Mouse (Mus musculus): ENCODE results near the gene Tppp.
A peak's percentile ranks its signal among the peaks of the same experiment; 100 is the strongest.
"Not testable (repeated sequence)": the region's sequence is repeated elsewhere in the genome, so short reads cannot be mapped to it uniquely, and the experiment has no call there.

Gene Tppp

DNA sequence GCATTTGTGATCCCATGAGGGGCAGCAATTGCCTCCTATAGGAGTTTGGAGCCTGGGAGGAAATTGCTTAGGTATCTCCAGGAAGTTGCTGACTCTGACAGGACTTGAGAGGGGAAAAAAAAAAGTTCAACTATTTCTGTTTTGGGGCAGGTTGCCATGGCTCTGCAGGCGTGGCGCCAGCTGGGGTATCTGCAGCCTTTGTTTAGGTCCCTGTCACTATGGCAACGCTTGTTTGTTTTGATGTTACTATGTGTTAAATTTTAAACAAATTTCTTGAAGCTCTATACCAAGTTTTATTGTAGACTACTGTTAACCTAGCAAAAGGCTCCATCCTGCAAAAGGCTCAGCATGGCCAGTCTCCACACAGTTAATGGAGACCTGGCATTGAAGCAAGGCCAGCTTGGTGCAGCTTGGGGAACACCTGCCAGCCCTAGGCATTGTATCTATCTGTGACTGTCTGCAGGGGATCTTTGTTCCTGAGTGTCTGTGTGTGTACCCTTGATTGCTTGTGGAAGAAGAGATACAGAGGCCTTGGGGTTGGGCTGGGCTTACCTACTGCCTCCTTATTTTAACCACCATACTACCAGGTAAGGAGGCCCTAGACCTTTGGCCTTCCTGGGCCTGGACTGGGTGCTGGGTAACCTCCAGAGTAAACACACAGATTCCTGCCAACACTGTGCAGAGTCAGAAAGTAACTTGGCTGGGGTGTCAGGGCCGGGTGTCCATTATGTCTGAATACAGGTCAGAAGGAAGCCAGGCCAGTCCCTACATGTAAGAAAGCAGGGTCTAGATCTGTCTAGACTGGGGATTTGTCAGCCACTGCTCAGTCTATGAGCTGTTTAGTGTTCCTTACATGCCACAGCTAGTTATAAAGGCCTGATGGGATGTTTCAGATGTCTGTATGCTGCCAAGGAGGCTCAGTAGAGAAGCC lies 16.2 kb downstream of the Tppp start:
- DNase-seq = no peak

DNA sequence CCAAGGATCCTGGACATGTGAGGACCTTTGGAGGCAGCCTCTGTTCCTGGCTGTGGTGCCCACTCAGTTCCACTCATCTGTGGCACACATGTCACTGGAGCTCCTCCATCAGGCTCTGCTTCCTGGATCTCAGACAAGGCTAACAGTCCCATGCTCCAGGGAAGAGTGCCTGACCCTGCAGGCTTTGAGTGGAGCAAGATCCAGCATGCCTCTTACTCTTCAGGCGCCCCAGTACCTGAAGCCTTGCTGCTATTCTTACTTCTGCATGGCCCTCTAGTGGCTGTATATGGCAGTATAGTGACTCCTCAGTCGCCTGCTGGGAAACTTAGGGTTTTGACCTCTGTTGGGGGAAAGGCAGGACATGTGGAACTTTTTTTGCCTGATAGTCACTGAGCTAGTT lies 17.0 kb downstream of the Tppp start:
- DNase-seq = peak; percentile 30

DNA sequence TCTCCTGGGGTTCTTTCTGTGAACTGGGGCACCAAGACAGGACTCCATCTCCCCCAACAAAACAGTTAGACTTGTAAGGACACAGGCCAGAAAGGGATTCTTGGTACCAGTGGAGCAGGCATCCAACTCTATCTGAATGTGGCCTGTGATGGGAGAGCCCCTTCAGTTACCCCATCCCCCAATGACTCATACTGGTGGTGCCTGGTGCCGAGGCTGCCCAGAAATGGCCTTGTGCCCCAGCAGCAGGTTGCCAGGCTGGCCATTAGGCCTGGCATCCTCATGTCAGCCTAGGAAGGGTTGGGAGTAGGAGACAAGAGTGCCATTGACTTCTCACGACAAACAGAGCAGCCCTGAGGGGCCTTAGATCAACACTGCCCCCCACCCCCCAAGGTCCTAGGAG lies 18.9 kb downstream of the Tppp start:
- no peak for DNase-seq

DNA sequence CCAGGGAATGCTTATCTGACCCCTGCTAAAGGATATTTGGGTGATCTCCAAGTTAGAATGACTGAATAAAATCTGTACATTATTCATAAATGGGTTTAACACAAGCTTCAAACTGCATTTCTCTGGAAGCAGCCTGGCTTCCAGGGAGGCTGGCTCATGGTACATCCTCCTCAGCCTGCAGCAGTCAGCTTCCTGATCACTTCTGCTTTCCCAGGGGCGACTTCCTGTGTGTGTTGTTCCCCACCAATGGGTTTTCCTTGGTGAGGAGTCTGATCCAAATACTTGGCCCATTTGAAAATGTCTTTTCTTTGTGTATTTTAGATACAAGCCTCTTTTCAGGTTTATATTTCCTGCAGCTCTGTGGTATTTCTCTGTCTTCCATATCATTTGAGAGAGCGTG lies 19.8 kb downstream of the Tppp start:
- DNase-seq = no peak

DNA sequence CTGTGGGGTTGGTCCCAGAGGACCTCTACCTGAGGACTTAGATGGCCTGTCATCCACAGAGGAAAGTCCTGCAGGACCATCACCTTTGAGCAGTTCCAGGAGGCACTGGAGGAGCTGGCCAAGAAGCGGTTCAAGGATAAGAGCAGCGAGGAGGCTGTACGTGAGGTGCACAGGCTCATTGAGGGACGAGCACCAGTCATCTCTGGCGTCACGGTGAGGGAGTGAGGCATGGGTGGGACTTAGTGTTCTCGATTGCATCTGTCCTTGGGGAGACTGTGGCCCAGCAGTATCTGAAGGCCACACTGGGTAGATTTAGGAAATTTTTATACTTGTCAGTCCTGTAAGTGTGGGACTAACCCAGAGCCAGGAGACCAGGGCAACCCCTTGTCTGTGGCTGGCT lies 21.5 kb downstream of the Tppp start:
- DNase-seq = no peak

DNA sequence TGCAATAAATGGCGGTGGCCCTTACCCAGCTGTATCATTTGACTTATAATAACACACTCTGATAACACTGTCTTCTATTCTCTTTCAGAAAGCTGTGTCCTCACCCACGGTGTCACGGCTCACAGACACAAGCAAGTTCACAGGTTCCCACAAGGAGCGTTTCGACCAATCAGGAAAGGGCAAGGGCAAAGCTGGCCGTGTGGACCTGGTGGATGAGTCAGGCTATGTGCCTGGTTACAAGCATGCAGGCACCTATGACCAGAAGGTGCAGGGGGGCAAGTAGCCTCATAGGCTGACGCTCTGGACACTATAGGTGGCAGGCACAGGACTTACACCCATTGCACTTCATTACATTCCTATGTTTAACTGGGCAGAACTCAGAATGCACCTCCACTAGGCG lies 21.9 kb downstream of the Tppp start:
- no peak for DNase-seq

DNA sequence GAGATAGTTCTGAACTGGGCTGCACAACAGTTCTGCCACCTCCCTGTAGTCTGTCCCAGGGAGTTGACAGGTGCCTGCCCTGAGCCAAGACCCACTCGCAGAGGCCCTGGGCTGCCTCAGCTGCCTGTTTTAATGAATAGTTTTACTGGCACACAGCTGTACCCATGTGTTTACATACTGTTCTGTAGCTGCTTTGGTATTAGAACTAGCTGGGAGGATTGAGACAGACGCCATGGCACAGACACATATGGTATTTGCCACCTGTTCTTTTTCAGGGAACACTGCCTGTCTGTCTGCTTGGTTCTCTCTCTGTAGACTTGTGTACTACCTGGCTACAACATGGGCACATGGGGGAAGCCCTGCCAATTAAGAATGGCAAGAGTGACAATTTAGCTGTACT lies 25.5 kb downstream of the Tppp start:
- DNase-seq = no peak

DNA sequence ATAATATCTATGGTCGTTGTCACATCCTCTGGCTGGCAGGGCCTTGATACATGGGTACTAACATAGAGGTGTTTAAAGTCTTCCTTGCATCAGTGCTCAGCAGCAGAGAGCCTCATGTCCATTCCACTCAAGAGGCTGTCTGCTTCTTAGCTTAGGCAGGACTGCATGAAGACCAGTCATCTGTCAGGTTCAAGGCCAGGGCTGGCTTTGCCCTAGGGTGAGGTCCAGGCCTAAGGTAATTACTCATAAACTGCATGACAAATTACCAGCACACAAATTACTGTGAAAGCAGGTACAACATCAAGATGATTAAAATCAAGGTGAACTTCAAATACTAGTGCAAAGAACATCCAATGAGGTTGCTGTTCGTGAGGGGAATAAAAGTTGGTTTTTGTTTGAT lies 26.6 kb downstream of the Tppp start:
- DNase-seq = no peak

DNA sequence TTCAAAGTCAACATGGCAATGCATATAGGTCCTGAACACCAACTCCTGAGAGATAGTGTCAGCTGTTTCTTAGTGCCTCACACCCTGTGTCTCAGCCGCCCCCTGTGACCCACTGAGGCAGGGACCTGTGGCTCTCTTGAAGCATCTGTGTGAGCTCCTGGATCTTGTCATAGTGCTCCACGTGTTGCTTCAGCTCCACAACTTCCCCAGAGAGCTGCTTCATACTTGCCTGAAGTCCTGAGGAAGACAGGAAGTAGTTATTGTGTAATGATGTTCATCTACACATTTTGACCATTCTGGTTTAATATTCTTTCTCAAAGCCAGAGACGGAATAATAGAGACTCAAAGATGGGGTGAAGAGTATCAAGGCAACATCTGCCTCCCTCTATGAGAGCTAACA lies 30.7 kb downstream of the Tppp start:
- DNase-seq = no peak

DNA sequence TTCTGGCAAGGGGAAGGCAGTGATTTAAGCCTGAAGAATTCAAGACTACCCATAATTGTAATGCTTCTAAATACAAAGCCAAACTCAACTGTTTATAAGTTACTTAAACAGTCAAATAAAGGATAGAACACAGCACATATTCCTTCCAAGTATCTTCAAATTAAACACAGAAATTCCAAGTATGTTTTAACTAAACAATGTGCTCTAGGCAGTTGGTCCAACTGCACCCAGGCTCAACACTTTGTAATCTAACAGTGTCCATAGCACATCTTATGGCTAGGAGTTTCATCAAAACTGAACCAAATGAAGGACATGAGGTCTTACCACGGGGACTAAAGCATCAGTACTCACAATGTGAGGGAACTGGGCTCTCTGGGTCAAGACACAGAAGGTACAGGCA lies 47.0 kb downstream of the Tppp start:
- DNase-seq = no peak

DNA sequence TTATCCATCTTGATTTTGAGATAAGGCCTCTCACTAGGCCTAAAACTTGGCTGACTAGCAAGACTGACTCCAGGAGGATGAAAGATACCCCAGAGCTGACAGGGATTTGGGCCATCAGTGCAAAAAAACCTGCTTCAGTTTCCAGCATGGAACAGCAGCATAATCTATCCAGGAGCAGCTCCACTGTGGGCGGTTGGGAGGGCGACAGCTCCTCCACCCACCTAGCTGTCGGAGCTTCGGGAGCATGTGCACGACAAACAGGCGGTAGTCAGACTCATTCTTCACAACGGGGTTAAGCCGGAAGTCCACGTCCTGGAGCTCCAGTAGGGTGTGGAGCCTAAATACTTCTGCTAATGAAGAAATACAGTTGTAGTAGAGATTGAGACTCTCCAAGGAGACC lies 48.9 kb downstream of the Tppp start:
- DNase-seq = peak; percentile 19

DNA sequence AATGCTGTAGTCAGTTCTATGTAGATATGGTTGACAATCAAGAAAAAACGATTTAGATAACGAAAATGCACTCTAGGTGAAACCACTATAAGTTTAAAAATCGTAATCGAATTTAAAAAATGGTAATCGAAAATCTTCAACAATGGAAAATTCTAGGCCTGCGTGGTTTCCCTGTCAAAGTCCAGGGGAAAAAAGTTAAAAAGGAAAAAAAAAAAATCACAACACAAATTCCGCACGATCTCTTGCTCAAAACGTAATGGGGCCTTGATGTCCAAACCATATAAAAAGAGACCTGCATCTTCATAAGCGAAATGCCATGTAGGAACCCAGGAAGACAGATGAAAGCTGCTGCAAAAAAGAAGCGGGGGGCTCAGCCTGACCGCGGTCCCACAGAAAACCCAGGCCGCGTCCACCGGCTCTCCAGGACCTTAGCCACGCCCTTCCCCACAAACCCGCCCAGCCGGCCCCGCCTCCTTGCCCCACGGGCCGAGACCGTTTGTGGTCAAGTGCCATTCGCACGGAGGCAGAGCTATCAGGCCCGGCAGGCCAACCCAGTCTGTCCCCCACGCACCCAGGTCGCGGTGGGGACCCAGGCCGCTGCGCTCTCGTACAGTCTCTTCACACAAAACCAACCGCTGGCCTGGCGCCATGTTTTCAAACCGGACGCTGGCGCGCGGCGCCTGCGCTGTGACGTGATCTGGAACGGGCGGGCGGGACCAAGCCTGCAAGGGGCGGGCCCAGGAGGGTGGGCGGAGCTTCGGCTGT lies 52.6 kb downstream of the Tppp start, which contains the start of gene Cep72:
Gene Cep72 (minus strand): TSS at position 687 of the 765 bp plus-strand sequence.
- peak; percentile 93 for DNase-seq

DNA sequence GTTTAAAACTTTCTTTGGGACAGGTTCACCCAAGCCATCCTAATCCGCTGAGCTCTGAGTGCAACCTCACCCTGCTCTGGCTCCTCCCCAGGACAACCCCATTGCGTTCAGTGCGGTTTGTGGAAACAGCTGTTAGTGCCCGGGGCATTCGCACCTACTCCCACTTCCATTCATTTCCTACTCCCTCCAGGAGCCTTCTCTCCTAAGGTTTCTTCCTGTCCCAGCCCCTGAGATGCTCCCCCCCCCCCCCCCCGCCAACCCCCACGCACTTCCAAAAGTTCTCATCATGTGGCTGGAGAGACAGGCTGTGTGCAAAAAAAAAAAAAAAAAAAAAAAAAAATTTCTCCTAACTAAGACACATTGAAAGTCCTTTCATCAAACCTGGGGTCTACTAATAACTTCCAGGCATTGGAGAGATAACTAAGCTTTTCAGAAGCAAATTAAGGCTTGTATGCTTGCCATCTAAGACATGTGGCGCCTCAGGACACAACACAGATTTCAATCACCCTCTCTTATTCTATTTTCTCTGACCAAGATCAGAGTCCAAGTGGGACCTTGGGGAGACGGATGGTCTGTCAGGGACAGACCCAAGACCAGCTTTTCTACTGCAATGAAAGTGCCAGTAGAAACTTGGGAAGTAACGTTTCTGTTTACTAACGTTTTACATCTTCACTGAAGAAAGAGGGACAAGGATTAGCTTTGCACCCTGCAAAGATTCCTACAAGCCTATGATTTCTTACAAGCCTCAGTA lies 53.3 kb downstream of the Tppp start:
- no peak for DNase-seq

DNA sequence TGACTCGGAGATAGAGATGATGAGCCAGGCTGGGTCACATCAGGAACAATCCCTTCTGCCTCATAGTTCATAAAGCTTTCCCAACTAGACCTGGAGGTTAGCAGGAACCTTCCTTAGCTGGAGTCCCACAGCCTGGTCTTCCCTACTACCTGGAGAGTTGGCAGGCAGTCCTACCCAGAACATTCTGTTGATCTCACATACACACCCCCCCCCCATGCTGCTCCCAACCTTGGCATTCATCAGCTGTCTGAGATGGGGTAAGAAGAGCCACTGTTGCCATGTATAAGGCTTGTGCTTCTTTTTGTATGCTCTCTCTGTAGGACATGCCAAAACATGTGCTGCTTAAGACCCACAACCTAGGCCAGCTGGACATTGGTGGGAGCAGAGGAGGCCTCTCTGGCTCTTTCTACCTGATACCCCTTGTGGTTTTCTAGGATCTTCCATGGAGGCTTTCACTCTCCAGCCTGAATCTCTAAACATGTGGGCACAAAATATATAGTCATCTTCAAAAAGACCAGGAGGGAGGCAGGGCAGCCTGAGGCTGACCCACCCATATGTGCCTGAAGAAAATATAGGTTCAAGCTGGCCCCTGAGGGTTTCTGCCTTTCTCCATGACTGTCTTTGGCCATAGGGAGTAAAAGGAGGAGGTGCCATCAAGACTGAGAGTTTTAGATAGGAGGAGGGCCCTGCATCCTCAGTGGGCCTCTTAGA lies 54.3 kb downstream of the Tppp start:
- no peak for DNase-seq

DNA sequence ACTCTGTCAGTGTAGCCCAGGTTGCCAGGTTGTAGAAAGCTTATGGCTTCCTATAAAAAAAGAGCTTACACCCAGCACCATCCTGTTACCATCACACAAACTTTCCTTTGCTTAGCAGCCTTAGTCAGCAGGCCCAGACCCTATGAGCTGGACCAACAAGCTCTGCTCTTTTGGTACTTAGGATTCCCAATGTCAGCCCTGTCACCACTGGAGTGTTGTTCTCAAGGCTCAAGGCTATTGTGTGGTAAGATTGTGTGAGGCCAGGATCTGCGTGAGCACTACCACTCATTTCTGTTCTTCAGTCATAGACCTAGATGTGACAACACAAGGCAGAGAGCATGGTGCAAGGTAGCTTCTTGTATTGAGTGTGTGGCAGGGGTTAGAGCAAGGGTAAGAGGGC lies 57.4 kb downstream of the Tppp start:
- DNase-seq = no peak

DNA sequence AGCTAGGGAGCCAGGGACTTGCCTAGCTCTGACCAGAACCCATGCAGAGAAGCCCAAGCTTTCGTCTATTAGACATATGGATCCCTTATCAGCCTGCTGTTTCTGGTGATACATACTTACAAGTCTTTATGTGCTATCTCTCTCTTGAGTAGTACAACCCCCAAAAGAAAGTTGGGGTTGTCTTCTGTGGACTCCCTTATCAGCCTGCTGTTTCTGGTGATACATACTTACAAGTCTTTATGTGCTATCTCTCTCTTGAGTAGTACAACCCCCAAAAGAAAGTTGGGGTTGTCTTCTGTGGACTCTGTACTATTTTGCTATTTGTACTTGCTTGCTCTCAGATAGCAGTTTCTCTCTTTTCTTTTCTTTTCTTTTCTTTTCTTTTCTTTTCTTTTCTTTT lies 62.0 kb downstream of the Tppp start:
- not testable (repeated sequence) for DNase-seq

DNA sequence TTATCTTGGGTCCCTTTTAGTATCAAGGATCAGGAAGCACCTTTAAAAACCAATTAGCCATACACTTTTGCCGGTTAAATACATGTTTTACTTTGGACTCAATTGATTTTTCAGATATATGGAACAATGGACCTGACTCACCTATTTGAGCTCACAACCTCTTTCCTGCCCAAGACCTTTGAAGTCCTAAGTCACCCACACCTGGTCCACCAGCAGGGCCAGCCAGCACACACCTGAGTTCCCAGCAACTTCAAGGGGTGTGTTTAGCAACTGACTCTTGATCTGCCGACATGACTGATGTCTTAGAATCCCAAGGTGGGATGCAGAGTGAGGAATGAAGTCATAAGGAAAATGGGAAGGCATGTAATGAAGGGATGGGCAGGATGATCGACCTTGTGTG lies 62.5 kb downstream of the Tppp start:
- DNase-seq = no peak

DNA sequence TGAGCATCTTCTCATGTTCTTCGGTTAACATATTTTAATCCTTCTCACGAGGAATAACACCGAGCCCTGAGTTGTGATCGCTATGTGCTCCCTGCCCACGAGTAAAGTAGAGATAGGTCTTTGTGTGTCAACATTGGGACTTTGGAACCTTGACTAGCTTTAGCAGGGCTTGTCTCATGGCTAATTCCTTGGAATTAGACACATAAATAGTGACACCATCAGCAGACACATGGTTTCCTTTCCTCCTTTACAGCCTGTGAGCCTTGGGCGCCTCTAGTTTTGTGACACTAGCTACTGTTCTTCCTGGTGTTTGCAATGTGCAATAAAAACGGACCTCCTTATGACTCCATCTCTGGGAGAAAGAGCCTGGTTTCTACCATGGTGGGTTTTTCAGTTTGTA lies 64.2 kb downstream of the Tppp start:
- no peak for DNase-seq

Measured in right cerebral cortex, postnatal 14 days (tissue).